13 mouse cellular contexts compared by ENCODE assay signal in the genomic region with DNA sequence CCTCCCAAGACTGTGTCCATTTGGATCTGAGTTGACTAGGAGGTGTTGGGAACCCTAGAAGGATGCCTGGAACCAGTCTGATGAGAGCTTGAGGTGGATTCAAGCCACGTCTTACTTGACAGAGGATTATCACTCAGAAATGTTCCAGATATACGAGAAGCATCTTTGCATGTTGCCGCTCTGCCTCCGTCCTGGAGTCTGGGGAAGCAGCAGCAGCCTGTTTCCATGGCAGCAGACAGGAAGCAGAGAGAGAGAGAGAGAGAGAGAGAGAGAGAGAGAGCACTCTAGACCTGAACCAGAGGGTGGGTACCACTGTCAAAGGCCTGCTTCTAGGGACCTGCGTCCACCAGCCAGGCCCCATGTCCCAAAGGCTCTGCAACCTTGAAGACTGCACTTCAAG.
A peak's percentile ranks its signal among the peaks of the same experiment; 100 is the strongest.
DNase-seq lines count a peak whose midpoint lies in the region; ATAC-seq lines count a peak whose summit lies in the region.
"Had no signal": no experiment of that assay in that cellular context is flagged by ENCODE, and none has a peak within 500 bp of the region (broad histone marks: within the 10 kb centered on the region; RNA-seq: fewer than 3 reads in every experiment).

No protein-coding gene starts in this region.

- no peak overlapping the region for H3K4me2 ChIP-seq in forebrain, embryonic 11.5 days (ENCODE audit: low read depth, low read length, severe bottlenecking)
- no peak overlapping the region for H3K4me2 ChIP-seq in neural tube, embryonic 13.5 days
- no peak overlapping the region for H3K4me2 ChIP-seq in hindbrain, embryonic 16.5 days (ENCODE audit: low read length)
- H3K4me2 ChIP-seq in heart, embryonic 12.5 days = no peak overlapping the region
- H3K4me2 ChIP-seq: limb, embryonic 15.5 days had no signal

- ATAC-seq in forebrain, embryonic 11.5 days (replicated peaks; ENCODE audit: low FRiP score) = no peak
- 0 out of 2 replicates have a peak, but pooled peaks have one; percentile 40 for ATAC-seq in neural tube, embryonic 13.5 days (ENCODE audit: low read depth)
- ATAC-seq in hindbrain, embryonic 16.5 days = peak; percentile 88
- no peak for ATAC-seq in heart, embryonic 12.5 days (ENCODE audit: insufficient number of reproducible peaks, low FRiP score)

- H3K36me3 ChIP-seq in forebrain, embryonic 10.5 days (replicated peaks) = no peaks in the 10 kb centered on the region
- no peaks in the 10 kb centered on the region for H3K36me3 ChIP-seq in forebrain, embryonic 11.5 days (ENCODE audit: control insufficient read depth, insufficient read depth, low read length)
- no peaks in the 10 kb centered on the region for H3K36me3 ChIP-seq in neural tube, embryonic 13.5 days
- no peaks in the 10 kb centered on the region for H3K36me3 ChIP-seq in hindbrain, embryonic 16.5 days (ENCODE audit: control insufficient read depth, insufficient read depth, low read length)
- H3K36me3 ChIP-seq in heart, embryonic 12.5 days = no peaks in the 10 kb centered on the region
- H3K36me3 ChIP-seq: limb, embryonic 15.5 days had no signal

- H3K9ac ChIP-seq in forebrain, embryonic 11.5 days (ENCODE audit: low read length) = no peak overlapping the region
- H3K9ac ChIP-seq in neural tube, embryonic 13.5 days = peak overlapping the region; percentile 18; the same call in 1 of the 2 replicates
- H3K9ac ChIP-seq in hindbrain, embryonic 16.5 days (ENCODE audit: low read depth, low read length) = no peak overlapping the region
- no peak overlapping the region for H3K9ac ChIP-seq in heart, embryonic 12.5 days
- H3K9ac ChIP-seq: limb, embryonic 15.5 days had no signal

- no peak for DNase-seq in forebrain, embryonic 10.5 days (ENCODE audit: extremely low spot score, low spot score)
- DNase-seq in forebrain, embryonic 11.5 days (ENCODE audit: low spot score) = no peak
- DNase-seq in neural tube, embryonic 10.5 days (ENCODE audit: extremely low spot score, low spot score) = no peak
- DNase-seq in gastrocnemius, adult 18-20 months (ENCODE audit: low spot score) = no peak
- no peak for DNase-seq in heart, postnatal 25 days (ENCODE audit: low spot score)
- DNase-seq: adrenal gland, adult 2 months; cerebellum, postnatal 36 days; gastrocnemius, adult 2 months; kidney, postnatal 4 days had no signal

- peak overlapping the region; percentile 67 for H3K27ac ChIP-seq in forebrain, embryonic 10.5 days
- H3K27ac ChIP-seq in forebrain, embryonic 11.5 days (ENCODE audit: low read depth, low read length) = no peak overlapping the region
- peak overlapping the region; percentile 61 for H3K27ac ChIP-seq in neural tube, embryonic 13.5 days (replicated peaks)
- H3K27ac ChIP-seq in hindbrain, embryonic 16.5 days (ENCODE audit: low read depth, low read length) = peak overlapping the region; percentile 70
- H3K27ac ChIP-seq in heart, embryonic 12.5 days (ENCODE audit: poor library complexity, severe bottlenecking) = no peak overlapping the region
- H3K27ac ChIP-seq: gastrocnemius, adult 2 months; limb, embryonic 15.5 days had no signal

- intact Hi-C loops in heart, postnatal 25 days (cut with DNase I) = no loop called here

- 69% methylated on average over 5 of the region's 5 CpGs for WGBS in forebrain, embryonic 10.5 days
- WGBS in forebrain, embryonic 11.5 days = 62% methylated on average over 5 of the region's 5 CpGs
- WGBS in neural tube, embryonic 13.5 days = 28% methylated on average over 5 of the region's 5 CpGs
- 24% methylated on average over 5 of the region's 5 CpGs for WGBS in hindbrain, embryonic 16.5 days
- WGBS in heart, embryonic 12.5 days = 46% methylated on average over 5 of the region's 5 CpGs

- peaks cover 79% of the 10 kb centered on the region for H3K27me3 ChIP-seq in forebrain, embryonic 10.5 days (ENCODE audit: poor library complexity, severe bottlenecking)
- peaks cover 2% of the 10 kb centered on the region; the same call in 1 of the 2 replicates for H3K27me3 ChIP-seq in forebrain, embryonic 11.5 days (ENCODE audit: control insufficient read depth, insufficient read depth, low read length)
- H3K27me3 ChIP-seq in neural tube, embryonic 13.5 days = peaks cover 4% of the 10 kb centered on the region; the same call in 1 of the 2 replicates
- no peaks in the 10 kb centered on the region; the same call in 1 of the 2 replicates for H3K27me3 ChIP-seq in hindbrain, embryonic 16.5 days (replicated peaks; ENCODE audit: control insufficient read depth, insufficient read depth, low read length)
- no peaks in the 10 kb centered on the region for H3K27me3 ChIP-seq in heart, embryonic 12.5 days (replicated peaks)

- H3K4me1 ChIP-seq in forebrain, embryonic 10.5 days = peaks cover 72% of the 10 kb centered on the region
- peaks cover 15% of the 10 kb centered on the region for H3K4me1 ChIP-seq in forebrain, embryonic 11.5 days (replicated peaks; ENCODE audit: control insufficient read depth, insufficient read depth, low read length)
- H3K4me1 ChIP-seq in neural tube, embryonic 13.5 days (replicated peaks) = peaks cover 53% of the 10 kb centered on the region
- peaks cover 30% of the 10 kb centered on the region for H3K4me1 ChIP-seq in hindbrain, embryonic 16.5 days (ENCODE audit: control insufficient read depth, insufficient read depth, low read depth, low read length)
- H3K4me1 ChIP-seq in heart, embryonic 12.5 days (replicated peaks) = peaks cover 34% of the 10 kb centered on the region

- no peak overlapping the region for H3K4me3 ChIP-seq in forebrain, embryonic 10.5 days
- no peak overlapping the region for H3K4me3 ChIP-seq in forebrain, embryonic 11.5 days (ENCODE audit: low read depth, low read length)
- no peak overlapping the region for H3K4me3 ChIP-seq in neural tube, embryonic 13.5 days
- H3K4me3 ChIP-seq in hindbrain, embryonic 16.5 days (ENCODE audit: low read length) = no peak overlapping the region
- H3K4me3 ChIP-seq in heart, embryonic 12.5 days = no peak overlapping the region
- H3K4me3 ChIP-seq: gastrocnemius, adult 2 months; limb, embryonic 15.5 days had no signal

- no peaks in the 10 kb centered on the region for H3K9me3 ChIP-seq in forebrain, embryonic 10.5 days
- no peaks in the 10 kb centered on the region for H3K9me3 ChIP-seq in forebrain, embryonic 11.5 days (ENCODE audit: control insufficient read depth, low read length)
- H3K9me3 ChIP-seq in neural tube, embryonic 13.5 days = no peaks in the 10 kb centered on the region
- no peaks in the 10 kb centered on the region for H3K9me3 ChIP-seq in hindbrain, embryonic 16.5 days (ENCODE audit: control insufficient read depth, low read length)
- H3K9me3 ChIP-seq in heart, embryonic 12.5 days (replicated peaks) = no peaks in the 10 kb centered on the region
- H3K9me3 ChIP-seq: limb, embryonic 15.5 days had no signal

Comparison
In these comparisons a context has a peak if more than half of its experiments do, and no peak if none do; other contexts are left out.
1. H3K27ac ChIP-seq: peak in forebrain, embryonic 10.5 days (single experiment), neural tube, embryonic 13.5 days (single experiment) and hindbrain, embryonic 16.5 days (single experiment); none in forebrain, embryonic 11.5 days (single experiment) and heart, embryonic 12.5 days (single experiment).
2. ATAC-seq: peak in neural tube, embryonic 13.5 days (single experiment) and hindbrain, embryonic 16.5 days (single experiment); none in forebrain, embryonic 11.5 days (single experiment) and heart, embryonic 12.5 days (single experiment).